Mouse (Mus musculus) lung, postnatal 36 days (tissue): ENCODE data around the gene Pp2d1.
"Not testable (repeated sequence)": the region's sequence is repeated elsewhere in the genome, so short reads cannot be mapped to it uniquely, and the experiment has no call there.

Source experiments
- DNase-seq: peaks from one replicate; pipeline ENCODE4 v3.0.0; 2022; ENCODE audit warnings: mixed read lengths

The Pp2d1 gene

GRCm38 (mm10) chr17:53539351-53539750 lies at the start of gene Pp2d1:
Gene Pp2d1 (minus strand): TSS chr17:53539451.
- not testable (repeated sequence) for DNase-seq

GRCm38 (mm10) chr17:53588097-53588855 lies 49.0 kb upstream of the Pp2d1 start:
- DNase-seq = no peak

GRCm38 (mm10) chr17:53587074-53587851 lies 48.0 kb upstream of the Pp2d1 start:
- peak; percentile 98 for DNase-seq

GRCm38 (mm10) chr17:53583846-53584579 lies 44.8 kb upstream of the Pp2d1 start:
- peak; percentile 62 for DNase-seq

- no peak for DNase-seq
Measured at GRCm38 (mm10) chr17:53582805-53583204, 43.6 kb upstream of the Pp2d1 start.

GRCm38 (mm10) chr17:53582026-53582585 lies 42.9 kb upstream of the Pp2d1 start:
- no peak for DNase-seq

- DNase-seq = peak; percentile 62
Measured at GRCm38 (mm10) chr17:53580237-53580636, 41.0 kb upstream of the Pp2d1 start.

GRCm38 (mm10) chr17:53579612-53580011 lies 40.4 kb upstream of the Pp2d1 start:
- DNase-seq = no peak

- no peak for DNase-seq
Measured at GRCm38 (mm10) chr17:53578776-53579175, 39.5 kb upstream of the Pp2d1 start.

- no peak for DNase-seq
Measured at GRCm38 (mm10) chr17:53578249-53578648, 39.0 kb upstream of the Pp2d1 start.

GRCm38 (mm10) chr17:53577754-53578153 lies 38.5 kb upstream of the Pp2d1 start:
- DNase-seq = no peak

- no peak for DNase-seq
Measured at GRCm38 (mm10) chr17:53577151-53577550, 37.9 kb upstream of the Pp2d1 start.

- DNase-seq = no peak
Measured at GRCm38 (mm10) chr17:53573019-53573556, 33.8 kb upstream of the Pp2d1 start.

GRCm38 (mm10) chr17:53570932-53571331 lies 31.7 kb upstream of the Pp2d1 start:
- DNase-seq = not testable (repeated sequence)

- peak; percentile 77 for DNase-seq
Measured at GRCm38 (mm10) chr17:53570361-53570875, 31.2 kb upstream of the Pp2d1 start.

- DNase-seq = peak; percentile 93
Measured at GRCm38 (mm10) chr17:53569829-53570228, 30.6 kb upstream of the Pp2d1 start.

- DNase-seq = no peak
Measured at GRCm38 (mm10) chr17:53568734-53569386, 29.6 kb upstream of the Pp2d1 start.

GRCm38 (mm10) chr17:53568118-53568517 lies 28.9 kb upstream of the Pp2d1 start:
- peak; percentile 93 for DNase-seq

GRCm38 (mm10) chr17:53567346-53568101 lies 28.3 kb upstream of the Pp2d1 start:
- peak; percentile 28 for DNase-seq

- DNase-seq = peak; percentile 83
Measured at GRCm38 (mm10) chr17:53566919-53567345, 27.7 kb upstream of the Pp2d1 start.
